Mouse (Mus musculus) lung, postnatal 10 days (tissue): ENCODE measurements at regions not wholly inside any gene's neighbourhood (a gene's known extent, or its start where the extent isn't known, plus 50 kb on each side); places are given as distances from the start of the nearest gene placed in this dataset.

Experiments
- DNase-seq: peaks from one replicate; pipeline ENCODE4 v3.0.0; 2021

DNA sequence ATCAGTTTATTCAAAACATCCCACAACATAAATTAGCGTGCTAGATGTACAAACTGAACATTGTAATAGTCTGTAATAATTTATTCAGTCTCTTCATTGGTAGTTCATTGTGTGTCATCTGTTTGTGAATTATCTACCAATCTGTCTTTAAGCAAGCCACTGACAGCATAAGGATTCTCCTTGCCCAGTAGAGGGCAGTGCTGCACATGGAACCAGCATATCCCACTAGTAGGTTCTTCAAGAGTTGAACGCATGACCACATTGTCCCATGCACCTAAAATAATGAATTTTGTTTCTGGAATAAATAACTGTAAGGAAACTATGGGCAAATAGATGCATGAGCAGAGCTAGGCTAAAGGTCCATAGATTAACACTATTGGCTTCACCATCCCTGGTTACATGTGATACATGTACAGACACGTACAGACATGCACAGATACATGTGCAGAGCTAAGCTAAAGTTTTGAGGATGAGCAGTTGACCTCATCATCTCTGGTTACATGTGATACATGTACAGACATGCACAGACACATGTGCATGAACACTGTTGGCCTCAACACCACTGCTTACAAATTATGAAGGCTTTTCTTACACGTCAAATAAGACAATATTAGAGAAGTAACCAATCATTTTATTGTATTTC, 143.0 kb upstream of the Ctnnd2 start:
- DNase-seq: peak; percentile 58

DNA sequence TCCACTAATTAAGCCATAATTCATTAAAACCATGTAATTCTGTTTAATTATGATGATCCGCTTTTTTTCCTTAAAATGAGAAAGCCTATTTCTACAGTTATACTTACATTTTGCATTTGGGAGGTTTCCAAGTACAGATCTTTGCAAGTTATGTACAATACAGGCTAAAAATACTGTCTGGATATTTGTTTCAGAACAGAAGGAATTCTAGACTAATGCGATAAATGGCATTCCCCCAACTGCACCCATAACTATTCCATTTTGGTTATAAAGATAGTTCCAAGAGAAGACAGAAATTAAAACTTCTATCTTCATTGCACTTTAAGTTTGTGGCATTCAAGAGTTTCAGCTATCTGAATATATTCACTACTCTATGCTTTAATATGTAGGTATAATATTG, 137.0 kb upstream of the Ctnnd2 start:
- DNase-seq: no peak

DNA sequence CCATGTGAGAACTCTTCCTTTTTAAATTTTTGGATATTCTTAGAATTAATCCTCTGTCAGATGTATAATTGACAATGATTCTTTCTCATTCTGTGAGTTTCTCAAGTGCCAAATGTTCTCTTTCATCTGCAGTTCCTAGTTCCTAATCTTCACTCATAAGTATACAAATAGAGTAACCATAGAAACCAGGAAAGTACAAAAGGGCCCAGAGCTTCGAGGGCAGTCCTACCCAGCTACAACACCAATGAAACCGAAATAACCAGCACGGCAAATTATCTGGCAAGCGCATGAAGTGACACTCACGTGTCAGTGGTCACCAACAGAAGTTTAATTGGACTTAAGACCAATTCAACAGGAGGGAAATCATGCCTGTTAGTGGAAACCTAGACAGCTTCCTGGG, 121.5 kb upstream of the Ctnnd2 start:
- no peak for DNase-seq

DNA sequence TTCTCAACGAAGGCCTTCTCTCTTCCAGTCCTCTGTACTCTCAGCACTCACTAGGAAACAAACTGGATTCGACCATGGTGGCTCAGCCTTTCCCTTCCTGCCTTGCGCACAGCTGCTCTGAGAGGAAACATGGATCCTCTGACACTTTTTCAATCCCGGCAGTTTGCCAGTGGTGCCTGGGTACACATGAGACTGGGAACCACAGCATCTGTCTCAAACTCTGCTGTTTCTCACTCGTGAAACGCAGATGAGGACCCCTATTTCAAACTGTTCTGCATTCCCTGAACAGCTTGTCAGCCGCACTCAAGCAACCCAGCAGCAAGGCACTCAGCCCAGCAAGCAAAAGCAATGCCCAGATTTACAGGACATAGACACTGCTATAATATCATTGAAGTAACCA, 112.6 kb upstream of the Ctnnd2 start:
- DNase-seq: no peak

DNA sequence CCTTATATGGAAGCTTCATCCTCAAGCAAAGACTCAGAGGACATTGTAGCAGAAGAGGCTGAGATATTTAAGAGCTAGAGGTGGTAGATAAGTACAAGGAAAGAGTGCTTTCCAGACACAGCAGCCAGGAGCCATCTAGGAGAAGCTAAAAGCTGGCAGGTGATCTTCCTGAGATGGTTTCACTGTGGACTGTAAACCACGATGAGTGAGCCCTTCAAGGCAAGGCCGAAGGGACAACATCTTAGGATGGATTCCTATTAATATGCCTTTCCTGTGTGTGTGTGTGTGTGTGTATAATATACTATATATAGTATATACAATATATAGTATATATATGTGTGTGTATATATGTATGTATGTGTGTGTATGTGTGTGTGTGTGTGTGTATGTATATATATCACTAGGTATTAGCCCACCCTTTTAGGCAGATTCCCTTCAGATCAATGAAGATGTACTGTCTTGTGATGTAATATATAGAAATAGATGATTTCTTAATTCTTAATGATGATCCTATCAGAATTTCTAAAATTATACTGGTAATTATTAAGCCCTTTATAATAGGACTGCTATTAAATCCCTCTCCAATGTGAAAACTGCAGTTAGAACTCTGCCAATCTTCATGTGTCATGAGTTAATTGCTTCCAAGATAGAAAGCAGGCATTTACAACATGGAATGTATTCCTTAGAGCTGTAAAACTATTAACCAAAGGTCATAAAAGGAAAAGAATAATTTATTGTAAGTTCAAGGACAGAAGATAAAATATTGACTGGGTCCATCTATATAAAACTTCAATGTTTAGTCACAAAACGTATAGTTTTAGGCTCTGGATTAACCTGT, 111.7 kb upstream of the Ctnnd2 start:
- no peak for DNase-seq

DNA sequence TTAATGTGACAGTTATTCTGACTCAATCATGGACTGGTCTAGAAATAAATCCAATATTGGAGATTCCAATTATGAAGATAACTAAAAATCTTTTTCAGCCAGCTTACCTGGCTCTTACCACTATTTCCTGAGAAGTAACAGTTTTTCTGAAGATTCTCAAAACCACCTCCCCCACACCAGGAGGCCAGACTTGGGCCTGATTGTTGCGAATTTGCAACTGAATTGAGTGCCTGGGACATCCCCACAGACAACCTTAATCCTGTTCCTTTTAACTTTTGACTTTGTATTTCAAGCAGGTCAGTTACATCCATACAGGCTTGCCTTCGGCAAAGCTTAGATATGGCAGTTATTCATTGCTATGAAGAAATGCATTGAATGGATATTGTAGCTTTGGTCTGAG, 100.7 kb upstream of the Ctnnd2 start:
- DNase-seq: no peak

DNA sequence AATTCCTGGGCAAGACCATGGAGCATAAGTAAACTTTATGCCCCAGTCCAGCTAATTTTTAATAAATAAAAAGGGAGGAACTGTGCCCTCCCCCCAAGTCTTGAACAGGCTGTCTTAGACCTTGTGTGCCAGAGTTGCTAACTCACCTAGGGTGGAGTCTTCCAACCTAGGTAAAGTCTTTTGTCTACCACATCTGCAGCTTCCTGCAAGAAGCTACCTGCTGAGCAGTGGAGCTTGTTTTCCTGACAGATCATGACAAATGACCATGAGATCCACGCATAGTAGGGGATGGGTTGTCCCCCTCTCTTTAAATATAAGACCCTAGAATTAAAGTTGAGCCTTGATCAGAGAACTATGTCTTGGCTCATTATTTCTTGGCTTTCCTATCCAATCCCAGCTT, 100.1 kb upstream of the Ctnnd2 start:
- no peak for DNase-seq

DNA sequence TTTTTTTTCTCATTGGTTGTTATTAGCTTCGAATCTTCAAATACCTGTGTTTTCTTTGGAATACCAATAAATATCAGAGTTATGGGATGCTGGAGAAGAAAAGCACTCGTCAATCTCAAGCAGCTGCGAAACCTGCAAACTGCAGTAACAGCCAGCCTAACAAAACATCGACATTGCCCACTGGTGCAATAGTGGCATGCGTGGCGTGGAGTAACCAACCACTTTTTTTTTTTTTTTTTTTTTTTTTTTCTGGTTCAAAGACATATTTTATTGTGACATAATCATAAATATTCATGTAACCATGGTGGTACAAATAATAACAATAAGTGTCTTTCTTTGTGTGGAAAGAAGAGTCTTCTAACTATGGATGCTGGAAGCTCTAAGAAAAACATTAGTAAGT, 85.3 kb upstream of the Ctnnd2 start:
- DNase-seq: no peak

DNA sequence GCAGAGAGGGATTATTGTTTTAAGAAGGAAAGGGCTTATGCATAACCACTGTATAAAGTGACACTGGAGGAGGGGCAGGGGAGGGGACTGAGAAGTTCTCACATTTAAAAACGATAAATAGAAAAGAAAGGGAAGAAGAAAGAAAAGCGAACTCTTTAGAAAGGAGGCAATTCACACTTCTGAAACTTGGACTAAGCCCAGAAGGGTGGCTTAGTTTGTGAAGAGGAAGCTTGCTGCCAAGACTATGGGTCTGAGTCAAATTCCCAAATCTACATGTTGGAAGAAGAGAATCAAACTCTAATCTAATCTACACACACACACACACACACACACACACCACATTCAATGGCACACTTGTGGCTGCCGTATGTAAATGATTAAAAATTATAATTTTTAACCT, 50.3 kb upstream of the Ctnnd2 start:
- no peak for DNase-seq
